Mouse (Mus musculus): ENCODE results near the gene Nr2c1. TPM values are rescaled to one million over a fixed set of nuclear protein-coding genes. Genes with fewer than 3 reads are reported as not detected.

The Nr2c1 gene
- total RNA-seq, 2 experiments from 2014 or later = 0.84 to 1.4 TPM

GRCm38 (mm10) chr10:94134535-94135390 lies 13.1 kb upstream of the Nr2c1 start:
- no peak for ATAC-seq (replicated peaks; ENCODE audit: low FRiP score, poor library complexity, severe bottlenecking)

- ATAC-seq (replicated peaks; ENCODE audit: low FRiP score, poor library complexity, severe bottlenecking) = no peak
Measured at GRCm38 (mm10) chr10:94138890-94139482, 8.8 kb upstream of the Nr2c1 start.

GRCm38 (mm10) chr10:94140227-94140931 lies 7.4 kb upstream of the Nr2c1 start:
- ATAC-seq (replicated peaks; ENCODE audit: low FRiP score, poor library complexity, severe bottlenecking) = no peak

- ATAC-seq (replicated peaks; ENCODE audit: low FRiP score, poor library complexity, severe bottlenecking) = no peak
Measured at GRCm38 (mm10) chr10:94142427-94142826, 5.4 kb upstream of the Nr2c1 start.

GRCm38 (mm10) chr10:94144581-94144980 lies 3.2 kb upstream of the Nr2c1 start:
- no peak for ATAC-seq (replicated peaks; ENCODE audit: low FRiP score, poor library complexity, severe bottlenecking)

GRCm38 (mm10) chr10:94147391-94147755 lies 450 bp upstream of the Nr2c1 start:
- 0 out of 2 replicates have a peak, but pooled peaks have one; percentile 7 for ATAC-seq (replicated peaks; ENCODE audit: low FRiP score, poor library complexity, severe bottlenecking)

- no peak for ATAC-seq (replicated peaks; ENCODE audit: low FRiP score, poor library complexity, severe bottlenecking)
Measured at GRCm38 (mm10) chr10:94151488-94151887, 3.7 kb downstream of the Nr2c1 start.

GRCm38 (mm10) chr10:94153841-94154240 lies 6.0 kb downstream of the Nr2c1 start:
- ATAC-seq (replicated peaks; ENCODE audit: low FRiP score, poor library complexity, severe bottlenecking) = no peak

- no peak for ATAC-seq (replicated peaks; ENCODE audit: low FRiP score, poor library complexity, severe bottlenecking)
Measured at GRCm38 (mm10) chr10:94158962-94159361, 11.1 kb downstream of the Nr2c1 start.

- ATAC-seq (replicated peaks; ENCODE audit: low FRiP score, poor library complexity, severe bottlenecking) = no peak
Measured at GRCm38 (mm10) chr10:94159406-94159805, 11.6 kb downstream of the Nr2c1 start.

- peak; percentile 46; the same call in 1 of the 2 replicates for ATAC-seq (replicated peaks; ENCODE audit: low FRiP score, poor library complexity, severe bottlenecking)
Measured at GRCm38 (mm10) chr10:94161051-94161765, 13.4 kb downstream of the Nr2c1 start.

- no peak for ATAC-seq (replicated peaks; ENCODE audit: low FRiP score, poor library complexity, severe bottlenecking)
Measured at GRCm38 (mm10) chr10:94162031-94162430, 14.2 kb downstream of the Nr2c1 start.

- no peak for ATAC-seq (replicated peaks; ENCODE audit: low FRiP score, poor library complexity, severe bottlenecking)
Measured at GRCm38 (mm10) chr10:94164104-94164845, 16.5 kb downstream of the Nr2c1 start.

GRCm38 (mm10) chr10:94165426-94165825 lies 17.6 kb downstream of the Nr2c1 start:
- ATAC-seq (replicated peaks; ENCODE audit: low FRiP score, poor library complexity, severe bottlenecking) = no peak

GRCm38 (mm10) chr10:94167051-94167750 lies 19.4 kb downstream of the Nr2c1 start:
- no peak for ATAC-seq (replicated peaks; ENCODE audit: low FRiP score, poor library complexity, severe bottlenecking)

- ATAC-seq (replicated peaks; ENCODE audit: low FRiP score, poor library complexity, severe bottlenecking) = no peak
Measured at GRCm38 (mm10) chr10:94171440-94172130, 23.8 kb downstream of the Nr2c1 start.

GRCm38 (mm10) chr10:94172137-94172536 lies 24.3 kb downstream of the Nr2c1 start:
- no peak for ATAC-seq (replicated peaks; ENCODE audit: low FRiP score, poor library complexity, severe bottlenecking)

GRCm38 (mm10) chr10:94172706-94173105 lies 24.9 kb downstream of the Nr2c1 start:
- no peak for ATAC-seq (replicated peaks; ENCODE audit: low FRiP score, poor library complexity, severe bottlenecking)

Measured in erythroid progenitor cell, adult 5-6 weeks (primary cell).